Mouse (Mus musculus) heart, embryonic 14.5 days (tissue): ENCODE data around the gene Adamtsl2. TPM values are rescaled to one million over a fixed set of nuclear protein-coding genes. Genes with fewer than 3 reads are reported as not detected.
A peak's percentile ranks its signal among the peaks of the same experiment; 100 is the strongest.

Experiments used
- ATAC-seq: fragments of 200-750 bp; cut with Nextera tagmentation; 2 replicates; pipeline ENCODE4 v1.8.0; 2017; ENCODE audit warnings: low read depth, moderate TSS enrichment; ENCODE audit not compliant: insufficient number of reproducible peaks, insufficient read depth, low FRiP score
- H3K27ac ChIP-seq, 2 experiments: fragments of 200-500 bp in 1 of 2; fragments of 300-500 bp in 1 of 2; sonication (generic) in 1 of 2; replicated peaks in 1 of 2; 2 replicates each; pipeline ENCODE4 v1.5.1; 2012 to 2014; ENCODE audit warnings: low read depth in 2 of 2, low read length in 2 of 2, control low read depth in 1 of 2, mild to moderate bottlenecking in 1 of 2, mixed read lengths in 1 of 2; ENCODE audit not compliant: control insufficient read depth in 1 of 2, insufficient read depth in 1 of 2
- H3K27me3 ChIP-seq: fragments of 300-500 bp; sonication (generic); 2 replicates; pipeline ENCODE4 v1.6.1; 2014; ENCODE audit warnings: mild to moderate bottlenecking, low read length, control low read depth; ENCODE audit not compliant: control insufficient read depth, insufficient read depth
- H3K36me3 ChIP-seq: fragments of 300-500 bp; sonication (generic); 2 replicates; pipeline ENCODE4 v1.6.1; 2014; ENCODE audit warnings: mild to moderate bottlenecking, control low read depth, low read length, mixed read lengths; ENCODE audit not compliant: control insufficient read depth, insufficient read depth
- H3K4me1 ChIP-seq, 2 experiments: fragments of 200-500 bp in 1 of 2; fragments of 300-500 bp in 1 of 2; sonication (generic) in 1 of 2; 2 replicates each; pipeline ENCODE4 v1.6.1; 2012 to 2014; ENCODE audit warnings: low read length in 2 of 2, control low read depth in 1 of 2, mixed read lengths in 1 of 2; ENCODE audit not compliant: control insufficient read depth in 2 of 2, insufficient read depth in 2 of 2
- H3K4me2 ChIP-seq: fragments of 300-500 bp; sonication (generic); 2 replicates; pipeline ENCODE4 v1.6.1; 2014; ENCODE audit warnings: mild to moderate bottlenecking, low read length
- H3K4me3 ChIP-seq, 2 experiments: fragments of 200-500 bp in 1 of 2; fragments of 300-500 bp in 1 of 2; sonication (generic) in 1 of 2; 2 replicates each; pipeline ENCODE4 v1.5.1; 2012 to 2014; ENCODE audit warnings: low read length in 2 of 2, mild to moderate bottlenecking in 2 of 2, control low read depth in 1 of 2, low read depth in 1 of 2, moderate library complexity in 1 of 2; ENCODE audit not compliant: control insufficient read depth in 1 of 2, insufficient read depth in 1 of 2
- H3K9ac ChIP-seq: fragments of 300-500 bp; sonication (generic); 2 replicates; pipeline ENCODE4 v1.6.1; 2014; ENCODE audit warnings: mild to moderate bottlenecking, low read length
- H3K9me3 ChIP-seq: fragments of 300-500 bp; sonication (generic); 2 replicates; pipeline ENCODE4 v1.6.1; 2016; ENCODE audit warnings: low read length, control low read depth; ENCODE audit not compliant: control insufficient read depth
- WGBS: fragments of 180-500 bp; shearing (Covaris S2); extraction: QIAGEN DNeasy Blood & Tissue Kit; methylation state at CpG from one replicate; pipeline ENCODE4 v1.1.7; 2014; 5-methylcytosine and 5-hydroxymethylcytosine counted together
- polyA plus RNA-seq: library from polyadenylated mRNA; unstranded; fragments of >200 nt; fragmentation: Nextera tagmentation; extraction: Ambion mirVana; gene quantifications from 2 replicates; pipeline ENCODE4 v1.2.1, GENCODE M21; 2014

Gene Adamtsl2
- polyA plus RNA-seq, 1 experiment from 2014 or later: 15.0 TPM

DNA sequence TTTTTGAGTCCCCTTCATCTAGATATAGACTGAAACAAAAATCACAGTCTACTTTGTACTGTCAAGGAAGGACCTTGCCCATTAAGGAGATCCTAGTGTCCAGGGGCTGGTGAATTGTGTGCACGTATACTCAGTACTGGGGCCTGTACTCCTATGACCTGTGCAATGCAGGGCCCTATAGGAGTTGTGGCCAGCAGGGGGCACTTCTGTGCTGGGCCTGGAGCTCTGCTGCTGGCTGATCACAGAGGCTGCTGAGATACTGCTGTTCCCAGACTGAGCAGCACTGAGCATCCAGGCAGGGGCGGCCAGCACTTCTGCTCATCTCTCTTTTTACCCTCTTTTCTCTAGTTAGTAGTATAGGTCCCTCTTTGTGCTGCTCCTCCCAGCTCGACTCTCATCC is 35.7 kb upstream of the Adamtsl2 start:
- peaks cover 0 to 5% of the 10 kb centered on the region in 2 experiments; a peak in 1 of 4 replicates for H3K4me1 ChIP-seq
- H3K4me2 ChIP-seq: no peak overlapping the region
- no peaks in the 10 kb centered on the region for H3K27me3 ChIP-seq
- H3K27ac ChIP-seq: no peak overlapping the region
- peak; percentile 62; the same call in 1 of the 2 replicates for ATAC-seq
- no peaks in the 10 kb centered on the region for H3K36me3 ChIP-seq
- no peaks in the 10 kb centered on the region for H3K9me3 ChIP-seq
- no peak overlapping the region for H3K4me3 ChIP-seq
- WGBS: 23% methylated on average over 3 of the region's 3 CpGs
- no peak overlapping the region for H3K9ac ChIP-seq

- Histone ChIP-seq H3K36me3 (no peaks in the 10 kb centered on the region), H3K4me1 (peaks cover 0 to 5% of the 10 kb centered on the region in 2 experiments; a peak in 1 of 4 replicates), H3K27me3 (no peaks in the 10 kb centered on the region), H3K4me2 (no peak overlapping the region), H3K27ac (no peak overlapping the region), H3K9me3 (no peaks in the 10 kb centered on the region), H3K9ac (no peak overlapping the region; the same call in 1 of the 2 replicates), H3K4me3 (no peak overlapping the region)
- 65% methylated on average over 4 of the region's 4 CpGs for WGBS
- ATAC-seq: no peak
These were observed 35.0 kb upstream of the Adamtsl2 start for GRCm38 (mm10) chr2:27044166-27044565.

DNA sequence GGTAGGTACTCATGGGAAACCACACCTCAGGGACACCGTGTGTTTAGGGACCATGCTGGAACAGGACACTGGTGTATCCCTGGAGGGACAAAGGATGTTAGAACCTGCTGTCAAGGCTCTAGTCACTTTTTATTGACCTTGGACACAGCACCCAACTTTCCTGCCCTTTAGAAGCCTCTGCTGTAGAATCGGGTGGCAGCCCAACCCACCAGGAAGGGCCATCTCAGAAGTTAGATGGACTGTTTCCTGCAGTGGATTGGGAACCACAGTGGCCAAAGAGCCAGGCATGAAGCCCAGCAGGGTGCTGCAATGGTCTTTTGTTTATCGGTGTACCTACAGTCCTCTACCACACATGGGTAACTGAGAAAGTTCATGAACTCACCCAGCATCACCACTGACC is 34.5 kb upstream of the Adamtsl2 start:
- 70% methylated on average over 3 of the region's 3 CpGs for WGBS
- Histone ChIP-seq H3K4me2 (no peak overlapping the region), H3K4me1 (peaks cover 0 to 5% of the 10 kb centered on the region in 2 experiments; a peak in 1 of 4 replicates), H3K27me3 (no peaks in the 10 kb centered on the region), H3K27ac (no peak overlapping the region), H3K36me3 (no peaks in the 10 kb centered on the region), H3K9ac (no peak overlapping the region), H3K9me3 (no peaks in the 10 kb centered on the region), H3K4me3 (no peak overlapping the region)
- no peak for ATAC-seq

DNA sequence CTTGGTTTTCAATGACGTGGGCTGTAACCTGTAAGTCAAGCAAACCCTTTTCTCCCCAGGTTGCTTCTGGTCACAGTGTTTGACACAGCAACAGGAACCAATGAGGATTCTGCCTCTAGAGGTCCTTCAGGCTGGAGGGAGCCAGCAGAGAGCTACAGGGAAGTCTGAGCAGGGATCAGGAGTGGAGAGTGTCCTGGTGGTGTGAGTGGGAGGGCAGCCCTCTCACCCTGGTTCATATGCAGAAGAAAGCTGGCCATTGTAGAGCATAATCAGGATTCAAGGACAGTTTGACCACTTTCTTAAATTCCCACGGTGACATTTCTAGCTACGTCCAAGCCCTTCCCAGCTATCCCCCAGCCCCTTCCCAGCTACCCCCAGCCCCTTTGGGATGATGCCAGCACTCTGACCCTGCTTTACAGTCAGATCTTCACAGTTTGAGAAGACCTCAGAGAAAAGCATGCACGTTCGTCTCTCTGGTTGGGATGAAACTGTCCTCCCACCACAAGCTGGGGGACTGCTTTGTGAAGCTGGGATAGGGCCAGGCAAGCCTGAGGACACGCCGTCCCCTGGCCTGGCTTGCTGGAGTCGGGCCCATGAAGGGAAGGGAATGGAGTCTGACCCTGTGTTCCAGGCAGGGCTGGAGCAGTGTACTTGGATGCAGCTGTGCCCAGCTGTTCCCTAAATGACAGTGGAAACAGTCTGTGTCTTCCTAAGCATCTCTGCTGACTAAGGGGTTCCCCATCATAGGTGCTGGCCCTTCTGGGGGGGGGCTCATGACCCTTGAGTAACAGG is 33.0 kb upstream of the Adamtsl2 start:
- Histone ChIP-seq H3K27me3 (no peaks in the 10 kb centered on the region), H3K36me3 (no peaks in the 10 kb centered on the region), H3K4me2 (no peak overlapping the region), H3K9ac (no peak overlapping the region), H3K4me3 (no peak overlapping the region), H3K27ac (no peak overlapping the region), H3K4me1 (peaks cover 0 to 5% of the 10 kb centered on the region in 2 experiments; a peak in 1 of 4 replicates), H3K9me3 (no peaks in the 10 kb centered on the region)
- no peak for ATAC-seq
- 69% methylated on average over 8 of the region's 8 CpGs for WGBS

GRCm38 (mm10) chr2:27049408-27049807 is 29.8 kb upstream of the Adamtsl2 start:
- no peak for ATAC-seq
- H3K9me3 ChIP-seq: no peaks in the 10 kb centered on the region
- WGBS: 56% methylated on average over 6 of the region's 6 CpGs
- H3K27me3 ChIP-seq: no peaks in the 10 kb centered on the region
- no peak overlapping the region for H3K9ac ChIP-seq
- H3K4me3 ChIP-seq: no peak overlapping the region
- no peak overlapping the region for H3K27ac ChIP-seq
- H3K4me1 ChIP-seq: no peaks in the 10 kb centered on the region
- H3K4me2 ChIP-seq: no peak overlapping the region
- H3K36me3 ChIP-seq: no peaks in the 10 kb centered on the region

GRCm38 (mm10) chr2:27058251-27058650 is 20.9 kb upstream of the Adamtsl2 start:
- no peak overlapping the region for H3K4me3 ChIP-seq
- no peak overlapping the region for H3K4me2 ChIP-seq
- H3K27ac ChIP-seq: no peak overlapping the region
- H3K9ac ChIP-seq: no peak overlapping the region
- H3K27me3 ChIP-seq: no peaks in the 10 kb centered on the region
- H3K9me3 ChIP-seq: no peaks in the 10 kb centered on the region
- 65% methylated on average over 4 of the region's 4 CpGs for WGBS
- H3K36me3 ChIP-seq: no peaks in the 10 kb centered on the region
- H3K4me1 ChIP-seq: peaks cover 21 to 23% of the 10 kb centered on the region in 2 experiments
- no peak for ATAC-seq

- H3K27ac ChIP-seq: no peak overlapping the region
- no peaks in the 10 kb centered on the region for H3K9me3 ChIP-seq
- H3K4me2 ChIP-seq: no peak overlapping the region
- no peak overlapping the region for H3K4me3 ChIP-seq
- no peaks in the 10 kb centered on the region for H3K27me3 ChIP-seq
- no peak for ATAC-seq
- H3K4me1 ChIP-seq: peaks cover 21 to 23% of the 10 kb centered on the region in 2 experiments
- WGBS: 55% methylated on average over 12 of the region's 12 CpGs
- no peak overlapping the region for H3K9ac ChIP-seq
- H3K36me3 ChIP-seq: no peaks in the 10 kb centered on the region
These were observed 20.4 kb upstream of the Adamtsl2 start for GRCm38 (mm10) chr2:27058751-27059150.
